8 mouse cellular contexts compared by ENCODE assay signal in the genomic region with DNA sequence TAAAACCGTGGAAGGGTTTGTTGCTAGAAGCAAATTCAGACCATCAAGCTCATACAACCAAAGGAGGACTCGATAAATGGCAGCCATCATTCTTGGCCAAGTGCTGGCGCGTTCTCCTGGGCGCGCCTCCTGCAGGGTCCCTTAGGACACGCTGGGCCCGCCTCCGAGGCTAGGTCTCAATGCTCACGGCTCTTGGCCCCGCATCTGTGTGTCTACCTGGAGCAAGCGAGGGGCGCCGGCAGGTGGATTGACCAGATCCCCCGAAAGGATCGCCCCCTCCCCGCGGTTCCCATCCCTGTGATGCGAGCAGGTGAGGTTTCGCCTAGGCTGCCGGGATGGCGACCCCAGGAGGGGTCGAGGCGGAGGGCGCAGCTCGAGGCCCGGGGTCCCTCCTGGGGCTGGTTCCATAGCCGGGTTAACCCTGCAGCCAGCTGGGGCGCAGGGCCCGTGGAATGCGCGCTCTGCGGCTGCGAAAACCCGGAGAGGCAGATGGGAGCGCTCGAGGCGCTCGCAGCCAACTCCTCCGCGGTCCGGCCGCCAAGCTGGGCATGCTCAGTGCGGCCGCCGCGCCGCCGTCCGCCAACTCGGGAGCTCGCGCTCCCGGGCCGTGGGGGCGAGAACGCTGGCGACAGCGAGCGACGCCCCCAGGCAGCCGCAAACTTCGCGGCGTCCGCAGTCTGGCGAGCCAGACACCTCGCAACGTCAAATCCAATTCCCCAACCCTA. TPM values are rescaled to one million over a fixed set of nuclear protein-coding genes. Genes with fewer than 3 reads are reported as not detected.
DNase-seq lines count a peak whose midpoint lies in the region; ATAC-seq and TF ChIP-seq lines count a peak whose summit lies in the region.

A gene (plus strand): TSS at position 555 of the 725 bp plus-strand sequence.

- peak within 1 kb of the TSS; percentile 70 for H3K9ac ChIP-seq in kidney, embryonic 14.5 days (ENCODE audit: low read depth, low read length)
- H3K9ac ChIP-seq in limb, embryonic 12.5 days (replicated peaks) = peak within 1 kb of the TSS; percentile 74
- peak within 1 kb of the TSS; percentile 76 for H3K9ac ChIP-seq in midbrain, embryonic 15.5 days

- WGBS in embryonic facial prominence, embryonic 10.5 days = under 1% methylated on average over 69 of the region's 69 CpGs
- under 1% methylated on average over 66 of the region's 69 CpGs for WGBS in kidney, embryonic 14.5 days
- WGBS in limb, embryonic 12.5 days = under 1% methylated on average over 69 of the region's 69 CpGs
- under 1% methylated on average over 69 of the region's 69 CpGs for WGBS in midbrain, embryonic 15.5 days

- peak; percentile 61 for ATAC-seq in kidney, embryonic 14.5 days (ENCODE audit: low FRiP score, low TSS enrichment)
- peak; percentile 42 for ATAC-seq in limb, embryonic 12.5 days (ENCODE audit: insufficient number of reproducible peaks, insufficient read depth, low FRiP score, low TSS enrichment, low read depth)
- peak; percentile 83 for ATAC-seq in midbrain, embryonic 15.5 days (replicated peaks)

- DNase-seq in heart, adult 11 months = peak; percentile 94
- no peak for DNase-seq in heart, adult 8-10 months (ENCODE audit: low spot score)
- DNase-seq in embryonic facial prominence, embryonic 10.5 days (ENCODE audit: low spot score) = no peak
- peak; percentile 30 to 36 for DNase-seq in heart, adult 9 months (ENCODE audit: low spot score in 2 of 2)

- peaks cover 23% of the 10 kb centered on the region for H3K4me1 ChIP-seq in embryonic facial prominence, embryonic 10.5 days
- no peaks in the 10 kb centered on the region for H3K4me1 ChIP-seq in kidney, embryonic 14.5 days (ENCODE audit: control insufficient read depth, insufficient read depth, low read length)
- H3K4me1 ChIP-seq in limb, embryonic 12.5 days (replicated peaks) = peaks cover 8% of the 10 kb centered on the region
- H3K4me1 ChIP-seq in midbrain, embryonic 15.5 days = peaks cover 18% of the 10 kb centered on the region
- peaks cover 11% of the 10 kb centered on the region for H3K4me1 ChIP-seq in testis, adult 2 months (ENCODE audit: control insufficient read depth, insufficient read depth, low read length)

- peaks cover 54% of the 10 kb centered on the region for H3K27me3 ChIP-seq in embryonic facial prominence, embryonic 10.5 days (replicated peaks; ENCODE audit: low read depth, poor library complexity, severe bottlenecking)
- peaks cover 6% of the 10 kb centered on the region; the same call in 1 of the 2 replicates for H3K27me3 ChIP-seq in kidney, embryonic 14.5 days (ENCODE audit: control insufficient read depth, insufficient read depth, low read length)
- peaks cover 28% of the 10 kb centered on the region for H3K27me3 ChIP-seq in limb, embryonic 12.5 days
- H3K27me3 ChIP-seq in midbrain, embryonic 15.5 days (replicated peaks) = no peaks in the 10 kb centered on the region
- H3K27me3 ChIP-seq in testis, adult 2 months (ENCODE audit: control insufficient read depth, insufficient read depth, low read length) = no peaks in the 10 kb centered on the region; the same call in 1 of the 2 replicates

- H3K4me3 ChIP-seq in embryonic facial prominence, embryonic 10.5 days = peak within 1 kb of the TSS; percentile 81
- peak within 1 kb of the TSS; percentile 72 for H3K4me3 ChIP-seq in kidney, embryonic 14.5 days (ENCODE audit: low read length)
- H3K4me3 ChIP-seq in limb, embryonic 12.5 days (replicated peaks) = peak within 1 kb of the TSS; percentile 74
- H3K4me3 ChIP-seq in midbrain, embryonic 15.5 days = peak within 1 kb of the TSS; percentile 86
- H3K4me3 ChIP-seq in testis, adult 2 months (ENCODE audit: control insufficient read depth, low read depth, low read length) = peak within 1 kb of the TSS; percentile 80

- H3K9me3 ChIP-seq in embryonic facial prominence, embryonic 10.5 days = no peaks in the 10 kb centered on the region
- no peaks in the 10 kb centered on the region for H3K9me3 ChIP-seq in kidney, embryonic 14.5 days (ENCODE audit: control insufficient read depth, low read length)
- no peaks in the 10 kb centered on the region for H3K9me3 ChIP-seq in limb, embryonic 12.5 days
- H3K9me3 ChIP-seq in midbrain, embryonic 15.5 days = no peaks in the 10 kb centered on the region

- H3K27ac ChIP-seq in embryonic facial prominence, embryonic 10.5 days (replicated peaks) = peak within 1 kb of the TSS; percentile 91
- H3K27ac ChIP-seq in kidney, embryonic 14.5 days (ENCODE audit: low read depth, low read length) = peak within 1 kb of the TSS; percentile 85
- H3K27ac ChIP-seq in limb, embryonic 12.5 days = peak within 1 kb of the TSS; percentile 88
- peak within 1 kb of the TSS; percentile 94 for H3K27ac ChIP-seq in midbrain, embryonic 15.5 days
- peak within 1 kb of the TSS; percentile 45 for H3K27ac ChIP-seq in testis, adult 2 months (ENCODE audit: control insufficient read depth, insufficient read depth, low read depth, low read length)

- H3K36me3 ChIP-seq in embryonic facial prominence, embryonic 10.5 days (replicated peaks) = no peaks in the 10 kb centered on the region
- no peaks in the 10 kb centered on the region for H3K36me3 ChIP-seq in kidney, embryonic 14.5 days (ENCODE audit: control insufficient read depth, insufficient read depth, low read length)
- no peaks in the 10 kb centered on the region for H3K36me3 ChIP-seq in limb, embryonic 12.5 days
- no peaks in the 10 kb centered on the region for H3K36me3 ChIP-seq in midbrain, embryonic 15.5 days (replicated peaks)
- H3K36me3 ChIP-seq in testis, adult 2 months (ENCODE audit: control insufficient read depth, insufficient read depth, low read length) = no peaks in the 10 kb centered on the region

- TF ChIP-seq CTCF in testis, adult 2 months (IDR thresholded peaks at IDR 0.05; ENCODE audit: control insufficient read depth, insufficient read depth, insufficient replicate concordance, low read depth, low read length) = no peak

- peak within 1 kb of the TSS; percentile 88 for H3K4me2 ChIP-seq in kidney, embryonic 14.5 days (replicated peaks; ENCODE audit: low read depth, low read length)
- peak within 1 kb of the TSS; percentile 96 for H3K4me2 ChIP-seq in limb, embryonic 12.5 days
- H3K4me2 ChIP-seq in midbrain, embryonic 15.5 days = peak within 1 kb of the TSS; percentile 79

- peak; percentile 23; the same call in 1 of the 2 replicates for TF ChIP-seq POLR2A in testis, adult 2 months (IDR thresholded peaks at IDR 0.05; ENCODE audit: control insufficient read depth, low read depth, low read length)

RNA-seq across cellular contexts. Expression of the gene that starts here (rescaled TPM):
- total RNA-seq in heart, adult 8-10 months (2022) = 1 to 10 TPM; 6.1 to 9.3 (median 6.6) TPM
- polyA plus RNA-seq in embryonic facial prominence, embryonic 10.5 days (2016; fragmentation: Nextera tagmentation; extraction: Ambion mirVana) = 2.0 and 2.6 TPM in 2 replicates
- polyA plus RNA-seq in kidney, embryonic 14.5 days (2014; fragmentation: Nextera tagmentation; extraction: Ambion mirVana) = 2.2 and 4.1 TPM in 2 replicates
- 2.1 and 2.4 TPM in 2 replicates for polyA plus RNA-seq in limb, embryonic 12.5 days (2016; fragmentation: Nextera tagmentation; extraction: Ambion mirVana)
- polyA plus RNA-seq in midbrain, embryonic 15.5 days (2015; fragmentation: Nextera tagmentation; extraction: Ambion mirVana) = 4.5 TPM in 2 replicates
- 4.0 and 4.6 TPM in 2 replicates for polyA plus RNA-seq in testis, adult 2 months (2012; rRNA removed)

Comparison
In these comparisons a context has a peak if more than half of its experiments do, and no peak if none do; other contexts are left out.
1. DNase-seq: peak in heart, adult 11 months (single experiment) and heart, adult 9 months (2 of 2); none in heart, adult 8-10 months (single experiment) and embryonic facial prominence, embryonic 10.5 days (single experiment).
2. Peak in every context shown above with its lines, with median percentiles within 50 percentile points of each other: H3K27ac ChIP-seq, H3K4me3 ChIP-seq, ATAC-seq, H3K4me2 ChIP-seq and H3K9ac ChIP-seq.